Mouse (Mus musculus) layer of hippocampus, adult 2 months (tissue): Measurements from ENCODE around the gene Ndufs7. TPM values are rescaled to one million over a fixed set of nuclear protein-coding genes. Genes with fewer than 3 reads are reported as not detected.

Experiments used
- DNase-seq, 2 experiments: peaks; one replicate each; pipeline ENCODE4 v3.0.0; 2022; ENCODE audit warnings: low spot score in 2 of 2
- H3K27ac ChIP-seq: fragments of 200-600 bp; 2 replicates; pipeline ENCODE4 v1.8.1; 2022
- H3K4me3 ChIP-seq: fragments of 200-600 bp; 2 replicates; pipeline ENCODE4 v1.8.1; 2022; ENCODE audit warnings: mild to moderate bottlenecking
- CTCF ChIP-seq: fragments of 200-600 bp; conservative IDR thresholded peaks from 2 replicates; pipeline ENCODE4 v1.8.1; 2022; ENCODE audit warnings: antibody characterized with exemption, mild to moderate bottlenecking, moderate library complexity
- total RNA-seq, 2 experiments: library from RNA; stranded (reverse); gene quantifications; 2 replicates each; pipeline ENCODE4 v1.2.3; 2021

Gene Ndufs7
- total RNA-seq, 2 experiments from 2014 or later: 201 to 210 TPM

DNA sequence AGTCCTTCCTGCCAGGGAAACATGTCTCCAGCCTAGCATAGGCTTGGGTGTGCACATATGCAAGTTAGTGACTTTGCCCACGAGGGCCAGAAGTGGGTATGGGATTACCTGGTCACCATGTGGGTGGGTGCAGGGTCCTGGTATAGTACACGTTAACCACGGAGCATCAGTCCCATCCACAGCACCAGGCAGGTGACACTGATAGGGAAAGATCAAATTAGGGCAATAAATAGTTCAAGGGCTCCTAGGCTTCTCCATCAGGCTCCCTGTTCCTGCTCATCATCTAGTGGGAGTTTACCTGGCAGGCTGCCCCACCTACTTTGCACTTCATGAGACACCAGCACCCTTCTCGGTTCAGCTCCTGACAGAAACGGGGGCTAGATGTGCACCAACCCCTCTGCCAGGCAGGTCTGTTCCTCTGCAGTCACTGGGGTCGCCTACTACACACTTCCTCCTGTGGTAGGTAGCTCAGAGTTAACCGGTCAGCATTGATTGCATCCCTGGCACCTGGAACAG is 45.9 kb downstream of the Ndufs7 start:
- DNase-seq: no peak
- no peak for TF ChIP-seq CTCF
- Histone ChIP-seq H3K27ac (peak overlapping the region; percentile 87), H3K4me3 (no peak overlapping the region)

GRCm38 (mm10) chr10:80295618-80296425 is 46.9 kb downstream of the Ndufs7 start, which contains the start of gene Apc2:
Gene Apc2, plus strand, starts transcription at chr10:80295977.
- peak; percentile 75 to 83 for DNase-seq
- Histone ChIP-seq H3K27ac (peak within 1 kb of the TSS; percentile 87), H3K4me3 (peak within 1 kb of the TSS; percentile 75)
- TF ChIP-seq CTCF: peak; percentile 87

- TF ChIP-seq CTCF: no peak
- H3K4me3 ChIP-seq: peak overlapping the region; percentile 75
- peak overlapping the region; percentile 87 for H3K27ac ChIP-seq
- DNase-seq: no peak
Measured at GRCm38 (mm10) chr10:80296824-80297223, 47.9 kb downstream of the Ndufs7 start.

DNA sequence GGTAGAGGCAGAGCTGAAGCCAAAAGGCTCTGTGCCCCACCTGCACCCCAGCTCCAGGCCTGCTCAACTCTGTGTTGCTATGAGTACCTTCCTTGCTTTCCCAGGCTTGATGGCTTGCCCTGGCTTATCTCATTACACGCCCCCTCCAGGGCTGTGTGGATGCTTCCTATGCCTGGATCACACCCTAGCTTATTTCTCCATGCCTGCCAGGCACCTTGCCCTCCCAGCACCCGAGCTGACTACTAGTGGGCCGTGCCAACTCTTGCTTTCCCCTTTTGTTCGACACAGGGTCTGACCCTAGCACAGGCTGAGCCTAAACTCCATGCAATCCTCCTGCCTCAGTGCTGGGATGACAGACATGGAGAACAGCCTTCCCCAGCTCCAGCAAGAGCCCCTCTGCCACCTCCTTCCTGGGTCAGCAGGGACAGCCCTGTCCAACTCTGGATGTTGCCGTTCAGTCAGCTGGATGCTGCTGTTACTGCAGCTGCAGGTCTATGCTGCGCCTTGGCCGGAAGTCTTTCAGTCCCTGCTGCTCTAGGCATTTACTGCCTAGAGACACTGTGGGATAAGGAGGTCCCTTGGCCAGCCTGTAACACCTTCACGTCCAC is 48.7 kb downstream of the Ndufs7 start:
- DNase-seq: no peak
- TF ChIP-seq CTCF: no peak
- H3K4me3 ChIP-seq: peak overlapping the region; percentile 8
- H3K27ac ChIP-seq: peak overlapping the region; percentile 87

DNA sequence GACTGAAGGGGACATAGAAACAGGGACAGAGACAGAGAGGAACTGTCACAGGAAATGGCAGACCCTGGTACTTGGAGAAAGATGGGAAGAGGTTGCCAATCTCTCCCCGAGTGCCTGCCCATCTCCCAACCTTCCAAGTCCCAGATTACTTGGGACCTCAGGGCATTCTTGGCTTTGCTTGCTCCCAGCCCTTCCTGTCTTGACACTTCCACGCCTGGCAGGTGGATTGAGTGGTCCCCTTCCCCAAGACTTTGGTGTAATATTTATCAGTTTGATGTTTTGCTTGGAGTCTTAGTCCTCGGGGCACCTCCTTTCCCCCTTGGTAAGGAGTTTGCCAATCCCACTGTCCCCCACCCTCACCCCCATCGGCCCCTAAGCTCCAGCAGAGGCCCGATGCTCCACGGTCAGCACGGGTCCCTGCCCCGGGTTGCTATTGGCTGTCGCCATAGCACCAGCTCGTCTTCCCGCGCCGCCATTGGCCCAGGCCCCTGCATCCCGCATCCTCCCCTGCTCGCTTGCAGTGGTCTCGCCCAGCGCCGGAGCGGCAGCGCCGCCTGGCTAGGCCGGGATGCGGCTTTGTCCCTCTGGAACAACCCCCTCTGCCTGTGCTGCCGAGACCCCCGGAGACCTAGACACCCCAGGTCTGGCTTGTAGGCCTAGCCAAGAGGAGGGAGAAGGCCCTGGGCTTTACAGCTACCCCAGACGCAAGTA is 49.8 kb downstream of the Ndufs7 start:
- H3K4me3 ChIP-seq: peak overlapping the region; percentile 80
- H3K27ac ChIP-seq: peak overlapping the region; percentile 98
- TF ChIP-seq CTCF: 0 out of 2 replicates have a peak, but pooled peaks have one; percentile 5
- peak; percentile 92 to 94 for DNase-seq

DNA sequence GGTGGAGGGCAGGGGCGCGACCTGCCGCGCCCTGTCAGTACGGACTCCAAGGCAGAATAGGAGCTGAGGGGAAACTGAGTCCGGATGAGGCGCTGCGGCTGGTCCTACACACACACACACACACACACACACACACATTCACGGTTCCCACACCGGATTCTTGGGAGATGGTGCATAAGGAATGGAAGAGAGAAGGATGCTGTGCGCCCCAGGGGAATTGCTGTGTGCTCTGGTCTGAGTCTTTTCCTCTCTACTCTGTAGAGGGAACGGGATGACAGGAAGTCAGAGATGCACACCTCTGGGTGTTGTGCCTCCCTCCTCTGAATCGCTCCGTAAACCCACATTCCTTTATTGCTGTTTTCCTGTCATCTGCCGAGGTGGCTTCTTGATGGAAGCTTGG is 50.4 kb downstream of the Ndufs7 start:
- DNase-seq: no peak
- no peak for TF ChIP-seq CTCF
- peak overlapping the region; percentile 98 for H3K27ac ChIP-seq
- H3K4me3 ChIP-seq: peak overlapping the region; percentile 80

GRCm38 (mm10) chr10:80299824-80300223 is 50.9 kb downstream of the Ndufs7 start:
- peak overlapping the region; percentile 80 for H3K4me3 ChIP-seq
- peak overlapping the region; percentile 98 for H3K27ac ChIP-seq
- DNase-seq: no peak
- no peak for TF ChIP-seq CTCF

- DNase-seq: no peak
- no peak for TF ChIP-seq CTCF
- peak overlapping the region; percentile 98 for H3K27ac ChIP-seq
- H3K4me3 ChIP-seq: peak overlapping the region; percentile 80
Measured at GRCm38 (mm10) chr10:80300672-80301181, 51.8 kb downstream of the Ndufs7 start.

DNA sequence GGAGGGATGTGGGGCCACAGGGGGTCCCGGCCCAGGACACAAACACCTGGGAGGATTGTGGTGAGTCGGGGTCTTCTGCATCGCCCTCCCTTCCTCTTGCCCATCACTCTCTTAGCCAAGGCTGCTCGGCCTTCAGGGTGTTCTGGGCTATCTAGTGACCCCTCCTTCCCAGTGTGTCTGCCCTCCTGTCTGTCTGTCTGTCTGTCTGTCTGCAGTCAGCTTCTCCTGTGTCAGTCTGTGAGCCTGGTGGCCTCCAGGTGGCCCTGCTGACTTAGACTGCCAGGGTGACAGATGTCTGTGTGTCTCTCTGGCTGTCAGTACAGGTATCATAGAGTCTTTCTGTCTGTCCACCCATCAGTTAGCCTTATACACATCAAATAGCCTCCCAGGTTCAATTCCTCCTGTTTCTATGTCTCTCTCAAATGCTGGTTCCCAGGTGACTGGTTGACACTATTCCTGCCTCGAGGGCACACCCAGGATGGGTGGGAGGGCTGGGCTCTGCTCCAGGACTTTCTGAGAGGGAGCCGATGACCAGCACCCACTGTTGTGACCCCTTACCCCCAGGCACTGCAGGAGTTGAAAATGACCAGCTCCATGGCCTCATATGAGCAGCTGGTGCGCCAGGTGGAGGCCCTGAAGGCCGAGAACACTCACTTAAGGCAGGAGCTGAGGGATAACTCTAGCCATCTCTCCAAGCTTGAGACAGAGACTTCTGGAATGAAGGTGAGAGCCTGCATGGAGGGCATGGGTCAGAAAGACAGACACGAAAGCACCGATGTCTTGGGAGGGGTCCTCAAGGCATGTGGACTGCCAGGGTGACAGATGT is 52.5 kb downstream of the Ndufs7 start:
- no peak for DNase-seq
- H3K4me3 ChIP-seq: peak overlapping the region; percentile 80
- no peak for TF ChIP-seq CTCF
- H3K27ac ChIP-seq: peak overlapping the region; percentile 98

GRCm38 (mm10) chr10:80302082-80302355 is 53.1 kb downstream of the Ndufs7 start:
- H3K27ac ChIP-seq: peak overlapping the region; percentile 98
- no peak for DNase-seq
- TF ChIP-seq CTCF: no peak
- peak overlapping the region; percentile 11 for H3K4me3 ChIP-seq

DNA sequence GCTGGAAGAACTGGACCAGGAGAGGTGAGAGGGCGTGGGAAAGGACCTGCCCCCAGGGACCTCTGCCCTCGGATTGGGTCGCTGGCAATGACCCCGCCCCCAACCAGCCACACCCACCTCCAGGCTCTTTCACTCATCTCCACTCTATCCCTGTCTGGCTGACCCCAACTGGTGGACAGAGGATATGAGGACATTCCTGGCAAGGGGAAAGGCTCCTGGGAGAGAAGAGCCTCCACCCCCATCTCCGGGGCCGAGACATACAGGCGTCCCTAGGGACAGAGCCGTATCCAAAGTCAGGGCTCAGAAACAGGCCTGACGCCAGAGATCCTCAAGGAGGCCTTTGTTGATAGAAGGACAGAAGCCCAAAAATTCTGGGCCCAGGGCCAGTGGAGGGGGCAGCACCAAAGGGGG is 53.6 kb downstream of the Ndufs7 start:
- peak overlapping the region; percentile 98 for H3K27ac ChIP-seq
- peak in 1 of 2 experiments; percentile 71 for DNase-seq
- peak; percentile 16; the same call in 1 of the 2 replicates for TF ChIP-seq CTCF
- no peak overlapping the region; the same call in 1 of the 2 replicates for H3K4me3 ChIP-seq

DNA sequence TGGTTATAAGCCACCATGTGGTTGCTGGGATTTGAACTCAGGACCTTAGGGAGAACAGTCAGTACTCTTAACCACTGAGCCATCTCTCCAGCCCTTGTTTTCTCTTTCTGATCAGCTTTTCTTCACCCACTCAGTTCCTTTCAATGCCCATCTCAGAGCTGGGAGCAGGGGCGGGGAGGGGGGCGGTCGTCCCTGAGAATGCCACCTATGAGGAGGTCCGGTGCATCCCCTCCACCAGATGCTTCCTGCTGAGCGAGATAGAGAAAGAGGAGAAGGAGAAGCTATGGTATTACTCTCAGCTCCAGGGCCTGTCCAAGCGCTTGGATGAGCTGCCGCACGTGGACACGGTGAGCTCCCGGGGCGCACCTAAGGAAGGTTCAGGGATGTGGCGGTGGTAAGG is 55.5 kb downstream of the Ndufs7 start:
- Histone ChIP-seq H3K27ac (no peak overlapping the region), H3K4me3 (no peak overlapping the region)
- DNase-seq: no peak
- no peak for TF ChIP-seq CTCF
